Comparison of ENCODE assay signal across 8 mouse cellular contexts in the genomic region with DNA sequence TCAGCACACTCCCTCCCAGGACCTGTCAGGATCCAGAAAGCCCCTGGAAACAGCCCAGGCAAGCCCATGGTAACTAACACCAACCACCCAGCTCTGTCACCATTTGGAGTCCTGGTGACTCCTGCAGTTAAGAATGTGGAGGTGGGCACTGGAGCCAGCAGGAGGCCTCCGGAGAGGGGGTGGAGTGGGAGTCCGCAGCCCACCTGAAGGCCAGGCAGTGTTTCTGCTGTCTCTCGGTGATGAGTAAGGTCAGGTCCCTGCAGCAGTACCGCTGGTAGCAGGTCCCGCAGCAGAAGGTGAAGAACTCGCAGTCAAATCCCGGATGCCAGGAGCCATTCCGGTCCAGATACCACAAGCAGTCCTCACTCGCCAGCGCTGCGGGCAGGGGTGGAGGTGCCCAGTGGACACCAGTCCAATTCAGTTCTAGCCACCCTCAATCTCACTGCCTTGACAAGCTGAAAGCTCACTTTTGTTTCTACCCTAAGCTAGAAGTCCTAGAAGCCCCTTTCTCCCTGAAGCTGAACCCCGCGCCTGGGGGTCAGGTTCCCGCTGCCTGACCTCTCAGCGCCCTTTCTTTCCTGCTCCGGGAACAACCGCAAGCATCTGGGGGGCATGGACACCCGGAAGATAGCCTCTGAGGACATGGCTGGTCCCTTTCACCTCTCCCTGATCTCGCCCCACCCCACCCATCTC. TPM values are rescaled to one million over a fixed set of nuclear protein-coding genes. Genes with fewer than 3 reads are reported as not detected.
DNase-seq lines count a peak whose midpoint lies in the region; ATAC-seq and TF ChIP-seq lines count a peak whose summit lies in the region.

No protein-coding gene starts in this region.

- no peaks in the 10 kb centered on the region for H3K36me3 ChIP-seq in erythroblast, embryonic 14.5 days (ENCODE audit: control insufficient read depth)
- H3K36me3 ChIP-seq in CH12.LX (replicated peaks in 1 of 2; ENCODE audit: control insufficient read depth in 1 of 2, insufficient read depth in 1 of 2, low read length in 1 of 2) = no peaks in the 10 kb centered on the region
- peaks cover 22% of the 10 kb centered on the region; the same call in 1 of the 2 replicates for H3K36me3 ChIP-seq in embryonic facial prominence, embryonic 10.5 days (replicated peaks)
- no peaks in the 10 kb centered on the region; the same call in 1 of the 2 replicates for H3K36me3 ChIP-seq in hindbrain, embryonic 16.5 days (ENCODE audit: control insufficient read depth, insufficient read depth, low read length)
- no peaks in the 10 kb centered on the region for H3K36me3 ChIP-seq in liver, embryonic 14.5 days (replicated peaks; ENCODE audit: control insufficient read depth, insufficient read depth, low read depth)

- H3K4me3 ChIP-seq in erythroblast, embryonic 14.5 days (replicated peaks) = peak overlapping the region; percentile 27
- H3K4me3 ChIP-seq in CH12.LX (replicated peaks in 1 of 3; ENCODE audit: low read depth in 2 of 3, low read length in 2 of 3, poor library complexity in 1 of 3) = peak overlapping the region in 1 of 3 experiments; percentile 13
- H3K4me3 ChIP-seq in embryonic facial prominence, embryonic 10.5 days = peak overlapping the region; percentile 83
- H3K4me3 ChIP-seq in hindbrain, embryonic 16.5 days (ENCODE audit: low read length) = peak overlapping the region; percentile 86
- peak overlapping the region; percentile 21 to 45 for H3K4me3 ChIP-seq in liver, embryonic 14.5 days (ENCODE audit: insufficient read depth in 1 of 2, low read depth in 2 of 2, low read length in 2 of 2)

- ATAC-seq in erythroblast, adult 5-6 weeks (replicated peaks; ENCODE audit: low FRiP score, poor library complexity, severe bottlenecking) = no peak
- ATAC-seq in hindbrain, embryonic 16.5 days = peak; percentile 29
- ATAC-seq in liver, embryonic 14.5 days (ENCODE audit: insufficient read depth) = no peak

- H3K27ac ChIP-seq in CH12.LX (ENCODE audit: insufficient read depth, low read depth) = no peak overlapping the region
- H3K27ac ChIP-seq in embryonic facial prominence, embryonic 10.5 days (replicated peaks) = peak overlapping the region; percentile 97
- peak overlapping the region; percentile 87 for H3K27ac ChIP-seq in hindbrain, embryonic 16.5 days (ENCODE audit: low read depth, low read length)
- no peak overlapping the region for H3K27ac ChIP-seq in liver, embryonic 14.5 days

- H3K4me2 ChIP-seq in CH12.LX (ENCODE audit: insufficient read depth, low read depth, poor library complexity, severe bottlenecking) = peak overlapping the region; percentile 57
- H3K4me2 ChIP-seq in hindbrain, embryonic 16.5 days (ENCODE audit: low read length) = peak overlapping the region; percentile 79
- peak overlapping the region; percentile 66 for H3K4me2 ChIP-seq in liver, embryonic 14.5 days (ENCODE audit: low read depth)

- H3K9me3 ChIP-seq in erythroblast, embryonic 14.5 days (ENCODE audit: control insufficient read depth, low read length) = no peaks in the 10 kb centered on the region
- H3K9me3 ChIP-seq in CH12.LX (replicated peaks; ENCODE audit: low read length) = no peaks in the 10 kb centered on the region
- no peaks in the 10 kb centered on the region for H3K9me3 ChIP-seq in embryonic facial prominence, embryonic 10.5 days
- H3K9me3 ChIP-seq in hindbrain, embryonic 16.5 days (ENCODE audit: control insufficient read depth, low read length) = no peaks in the 10 kb centered on the region
- no peaks in the 10 kb centered on the region for H3K9me3 ChIP-seq in liver, embryonic 14.5 days (ENCODE audit: control insufficient read depth, low read length)

- TF ChIP-seq RAD21 in CH12.LX (IDR thresholded peaks at IDR 0.05; ENCODE audit: low read depth, low read length) = no peak

- dilution Hi-C loops in CH12.LX (cut with MboI; ENCODE audit: extremely low pct_ligation_motif_present, extremely low pct_unique_long_range_greater_than_20kb, low sequenced_read_pairs) = no loop called here

- TF ChIP-seq POLR2A in CH12.LX (IDR thresholded peaks at IDR 0.05; ENCODE audit: low read depth, low read length) = no peak

- no peak for TF ChIP-seq EP300 in CH12.LX (IDR thresholded peaks at IDR 0.05; ENCODE audit: low read length)
- TF ChIP-seq EP300 in liver, embryonic 14.5 days (IDR thresholded peaks at IDR 0.05; ENCODE audit: low read depth) = no peak

- peaks cover 58% of the 10 kb centered on the region for H3K27me3 ChIP-seq in erythroblast, embryonic 14.5 days (ENCODE audit: control insufficient read depth)
- H3K27me3 ChIP-seq in CH12.LX (replicated peaks) = no peaks in the 10 kb centered on the region
- peaks cover 10% of the 10 kb centered on the region for H3K27me3 ChIP-seq in embryonic facial prominence, embryonic 10.5 days (replicated peaks; ENCODE audit: low read depth, poor library complexity, severe bottlenecking)
- no peaks in the 10 kb centered on the region for H3K27me3 ChIP-seq in hindbrain, embryonic 16.5 days (replicated peaks; ENCODE audit: control insufficient read depth, insufficient read depth, low read length)
- peaks cover 14% of the 10 kb centered on the region for H3K27me3 ChIP-seq in liver, embryonic 14.5 days (ENCODE audit: control insufficient read depth, insufficient read depth, low read length)

- no peak for DNase-seq in CH12.LX (ENCODE audit: extremely low read depth)
- peak; percentile 60 for DNase-seq in embryonic facial prominence, embryonic 10.5 days (ENCODE audit: low spot score)
- no peak for DNase-seq in liver, embryonic 14.5 days (ENCODE audit: low read depth in 3 of 3, low spot score in 3 of 3)
- no peak for DNase-seq in urinary bladder, adult 2 months (ENCODE audit: low spot score)
- no peak for DNase-seq in layer of hippocampus, adult 11-12 months (ENCODE audit: low spot score)

- no peaks in the 10 kb centered on the region for H3K79me2 ChIP-seq in CH12.LX (replicated peaks; ENCODE audit: control insufficient read depth, extremely low read depth, insufficient read depth, poor library complexity, severe bottlenecking)

- H3K4me1 ChIP-seq in erythroblast, embryonic 14.5 days (ENCODE audit: control insufficient read depth) = peaks cover 2% of the 10 kb centered on the region; the same call in 1 of the 2 replicates
- H3K4me1 ChIP-seq in CH12.LX (ENCODE audit: control insufficient read depth in 1 of 2, insufficient read depth in 2 of 2) = peaks cover 4 to 6% of the 10 kb centered on the region in 2 experiments; a peak in 2 of 4 replicates
- peaks cover 50% of the 10 kb centered on the region for H3K4me1 ChIP-seq in embryonic facial prominence, embryonic 10.5 days
- H3K4me1 ChIP-seq in hindbrain, embryonic 16.5 days (ENCODE audit: control insufficient read depth, insufficient read depth, low read depth, low read length) = peaks cover 29% of the 10 kb centered on the region
- H3K4me1 ChIP-seq in liver, embryonic 14.5 days (replicated peaks; ENCODE audit: control insufficient read depth in 2 of 2, insufficient read depth in 2 of 2, low read length in 1 of 2) = no peaks in the 10 kb centered on the region

- no peak overlapping the region for H3K9ac ChIP-seq in CH12.LX (ENCODE audit: insufficient read depth, low read depth)
- H3K9ac ChIP-seq in hindbrain, embryonic 16.5 days (ENCODE audit: low read depth, low read length) = peak overlapping the region; percentile 94
- H3K9ac ChIP-seq in liver, embryonic 14.5 days (replicated peaks) = no peak overlapping the region

- WGBS in embryonic facial prominence, embryonic 10.5 days = 2% methylated on average over 19 of the region's 19 CpGs
- WGBS in hindbrain, embryonic 16.5 days = under 1% methylated on average over 19 of the region's 19 CpGs
- 10% methylated on average over 19 of the region's 19 CpGs for WGBS in liver, embryonic 14.5 days (ENCODE audit: insufficient replicate concordance)

- in situ Hi-C loops in CH12.LX (cut with MboI; ENCODE audit: low pct_ligation_motif_present, low pct_unique_long_range_greater_than_20kb, low sequenced_read_pairs) = loop anchor here (5.0 kb wide), 1 partner anchor 202 kb away; no protein-coding TSS in a partner anchor

- TF ChIP-seq CTCF in CH12.LX (conservative IDR thresholded peaks at IDR 0.05 in 1 of 2, IDR thresholded peaks at IDR 0.05 in 1 of 2; ENCODE audit: low read depth in 2 of 2, low read length in 2 of 2) = no peak
- TF ChIP-seq CTCF in liver, embryonic 14.5 days (IDR thresholded peaks at IDR 0.05; ENCODE audit: low read depth) = no peak

RNA-seq across cellular contexts. Expression of gene Shisa4, which starts 0.7 kb away (rescaled TPM):
- polyA plus RNA-seq in erythroblast, embryonic 14.5 days (2012) = not detected in 2 replicates
- 0.63 TPM in 1 of 2 replicates, not detected in the other for total RNA-seq in erythroblast, adult 5-6 weeks (2015; ENCODE audit: low replicate concordance)
- total RNA-seq in erythroblast, adult 5-6 weeks (2017; ENCODE audit: low replicate concordance) = not detected in 2 replicates
- total RNA-seq in CH12.LX (2012; rRNA removed) (0.08 and 0.13 TPM in 2 replicates), CH12.LX (2014; rRNA removed) (not detected in 2 replicates)
- polyA plus RNA-seq in CH12.LX (2012; ENCODE audit: insufficient read length, low read depth) = 0.18 and 0.41 TPM in 2 replicates
- polyA plus RNA-seq in embryonic facial prominence, embryonic 10.5 days (2016; fragmentation: Nextera tagmentation; extraction: Ambion mirVana) = 53.5 and 55.9 TPM in 2 replicates
- 130 and 135 TPM in 2 replicates for polyA plus RNA-seq in hindbrain, embryonic 16.5 days (2015; fragmentation: Nextera tagmentation; extraction: Ambion mirVana)
- polyA plus RNA-seq in liver, embryonic 14.5 days (2012; rRNA removed) = 0.64 and 0.84 TPM in 2 replicates
- polyA plus RNA-seq in liver, embryonic 14.5 days (2014; fragmentation: Nextera tagmentation; extraction: Ambion mirVana) = 0.41 and 0.56 TPM in 2 replicates
- 16.8 and 17.7 TPM in 2 replicates for polyA plus RNA-seq in urinary bladder, adult 2 months (2012; rRNA removed)

RNA-seq across cellular contexts. Expression of gene Lmod1, which starts 49.7 kb away (rescaled TPM):
- polyA plus RNA-seq in erythroblast, embryonic 14.5 days (2012) = not detected in 2 replicates
- not detected in 2 replicates for total RNA-seq in erythroblast, adult 5-6 weeks (2015; ENCODE audit: low replicate concordance)
- not detected in 2 replicates for total RNA-seq in erythroblast, adult 5-6 weeks (2017; ENCODE audit: low replicate concordance)
- total RNA-seq in CH12.LX (2012; rRNA removed) (not detected in 2 replicates), CH12.LX (2014; rRNA removed) (not detected in 2 replicates)
- not detected in 2 replicates for polyA plus RNA-seq in CH12.LX (2012; ENCODE audit: insufficient read length, low read depth)
- polyA plus RNA-seq in embryonic facial prominence, embryonic 10.5 days (2016; fragmentation: Nextera tagmentation; extraction: Ambion mirVana) = 0.31 and 0.33 TPM in 2 replicates
- polyA plus RNA-seq in hindbrain, embryonic 16.5 days (2015; fragmentation: Nextera tagmentation; extraction: Ambion mirVana) = 0.28 and 0.46 TPM in 2 replicates
- polyA plus RNA-seq in liver, embryonic 14.5 days (2012; rRNA removed) = 0.05 and 0.08 TPM in 2 replicates
- polyA plus RNA-seq in liver, embryonic 14.5 days (2014; fragmentation: Nextera tagmentation; extraction: Ambion mirVana) = 0.04 and 0.10 TPM in 2 replicates
- 146 and 250 TPM in 2 replicates for polyA plus RNA-seq in urinary bladder, adult 2 months (2012; rRNA removed)

RNA-seq across cellular contexts. Expression of gene Ipo9, which starts 56.0 kb away (rescaled TPM):
- 0.55 and 0.62 TPM in 2 replicates for polyA plus RNA-seq in erythroblast, embryonic 14.5 days (2012)
- total RNA-seq in erythroblast, adult 5-6 weeks (2015; ENCODE audit: low replicate concordance) = 7.7 and 11.0 TPM in 2 replicates
- total RNA-seq in erythroblast, adult 5-6 weeks (2017; ENCODE audit: low replicate concordance) = 13.4 and 17.2 TPM in 2 replicates
- 38.3 and 38.9 TPM in 2 replicates for total RNA-seq in CH12.LX (2012; rRNA removed)
- 31.7 and 33.7 TPM in 2 replicates for total RNA-seq in CH12.LX (2014; rRNA removed)
- 47.1 and 58.3 TPM in 2 replicates for polyA plus RNA-seq in CH12.LX (2012; ENCODE audit: insufficient read length, low read depth)
- 182 and 203 TPM in 2 replicates for polyA plus RNA-seq in embryonic facial prominence, embryonic 10.5 days (2016; fragmentation: Nextera tagmentation; extraction: Ambion mirVana)
- 102 and 109 TPM in 2 replicates for polyA plus RNA-seq in hindbrain, embryonic 16.5 days (2015; fragmentation: Nextera tagmentation; extraction: Ambion mirVana)
- 19.4 and 20.7 TPM in 2 replicates for polyA plus RNA-seq in liver, embryonic 14.5 days (2012; rRNA removed)
- 26.6 and 26.9 TPM in 2 replicates for polyA plus RNA-seq in liver, embryonic 14.5 days (2014; fragmentation: Nextera tagmentation; extraction: Ambion mirVana)
- 42.4 and 47.8 TPM in 2 replicates for polyA plus RNA-seq in urinary bladder, adult 2 months (2012; rRNA removed)

Comparison
In these comparisons a context has a peak if more than half of its experiments do, and no peak if none do; other contexts are left out.
1. H3K27ac ChIP-seq: peak in embryonic facial prominence, embryonic 10.5 days (single experiment) and hindbrain, embryonic 16.5 days (single experiment); none in CH12.LX (single experiment) and liver, embryonic 14.5 days (single experiment).
2. RNA of gene Lmod1, which starts 49.7 kb away (polyA plus RNA-seq): 146 to 250 TPM in urinary bladder, adult 2 months; 0.31 to 0.33 TPM in embryonic facial prominence, embryonic 10.5 days, 0.28 to 0.46 TPM in hindbrain, embryonic 16.5 days, 0.04 to 0.10 TPM in liver, embryonic 14.5 days, not detected in erythroblast, embryonic 14.5 days and not detected in CH12.LX; every median in the first group is over 100 times any median in the second.
3. RNA of gene Ipo9, which starts 56.0 kb away (polyA plus RNA-seq): 182 to 203 TPM in embryonic facial prominence, embryonic 10.5 days, 102 to 109 TPM in hindbrain, embryonic 16.5 days, 47.1 to 58.3 TPM in CH12.LX, 42.4 to 47.8 TPM in urinary bladder, adult 2 months and 19.4 to 26.9 TPM in liver, embryonic 14.5 days; 0.55 to 0.62 TPM in erythroblast, embryonic 14.5 days; every median in the first group is over 10 times any median in the second.
4. Peak in every context shown above with its lines, with median percentiles within 50 percentile points of each other: H3K4me2 ChIP-seq.